Mouse (Mus musculus) embryonic fibroblast, embryonic 13.5 days (primary cell): Measurements from ENCODE around the gene Fndc11.

Experiments
- CTCF ChIP-seq: IDR thresholded peaks from 2 replicates; pipeline ENCODE4 v1.5.1; 2011; ENCODE audit warnings: mild to moderate bottlenecking, control low read depth, low read length, moderate library complexity, borderline replicate concordance; ENCODE audit not compliant: insufficient read depth
- POLR2A ChIP-seq: IDR thresholded peaks from 2 replicates; pipeline ENCODE4 v1.6.1; 2011; ENCODE audit warnings: low read depth, mild to moderate bottlenecking, control low read depth, low read length, moderate library complexity

- TF ChIP-seq POLR2A, result no peak
- no peak for TF ChIP-seq CTCF
These were observed at the start of gene Fndc11 for GRCm38 (mm10) chr2:181219538-181220216.
